Mouse (Mus musculus): ENCODE measurements around the gene Nt5dc3. TPM values are rescaled to one million over a fixed set of nuclear protein-coding genes. Genes with fewer than 3 reads are reported as not detected.

The Nt5dc3 gene
- polyA plus RNA-seq, 1 experiment from 2014 or later: 2.6 TPM

GRCm38 (mm10) chr10:86784126-86784675 is 5.4 kb downstream of the Nt5dc3 start:
- no peak overlapping the region for H3K4me2 ChIP-seq (replicated peaks; ENCODE audit: low read depth, low read length)
- H3K9ac ChIP-seq (ENCODE audit: low read depth, low read length): no peak overlapping the region
- peaks cover 4% of the 10 kb centered on the region; the same call in 1 of the 2 replicates for H3K4me1 ChIP-seq (ENCODE audit: control insufficient read depth, insufficient read depth, low read length)
- no peak overlapping the region for H3K4me3 ChIP-seq (ENCODE audit: low read length)
- H3K27ac ChIP-seq (ENCODE audit: low read depth, low read length): no peak overlapping the region
- no peak for ATAC-seq (ENCODE audit: low FRiP score, low TSS enrichment)
- H3K27me3 ChIP-seq (ENCODE audit: control insufficient read depth, insufficient read depth, low read length): no peaks in the 10 kb centered on the region
- H3K36me3 ChIP-seq (ENCODE audit: control insufficient read depth, insufficient read depth, low read length): no peaks in the 10 kb centered on the region
- no peaks in the 10 kb centered on the region for H3K9me3 ChIP-seq (ENCODE audit: control insufficient read depth, low read length)
- WGBS: 83% methylated on average over 5 of the region's 5 CpGs

GRCm38 (mm10) chr10:86785396-86785795 is 6.6 kb downstream of the Nt5dc3 start:
- H3K36me3 ChIP-seq (ENCODE audit: control insufficient read depth, insufficient read depth, low read length): no peaks in the 10 kb centered on the region
- 0 out of 2 replicates have a peak, but pooled peaks cover 4% of the 10 kb centered on the region for H3K4me1 ChIP-seq (ENCODE audit: control insufficient read depth, insufficient read depth, low read length)
- H3K27ac ChIP-seq (ENCODE audit: low read depth, low read length): no peak overlapping the region
- H3K9me3 ChIP-seq (ENCODE audit: control insufficient read depth, low read length): no peaks in the 10 kb centered on the region
- WGBS: 69% methylated on average over 2 of the region's 2 CpGs
- H3K4me3 ChIP-seq (ENCODE audit: low read length): no peak overlapping the region
- no peak for ATAC-seq (ENCODE audit: low FRiP score, low TSS enrichment)
- H3K27me3 ChIP-seq (ENCODE audit: control insufficient read depth, insufficient read depth, low read length): no peaks in the 10 kb centered on the region
- no peak overlapping the region for H3K9ac ChIP-seq (ENCODE audit: low read depth, low read length)
- H3K4me2 ChIP-seq (replicated peaks; ENCODE audit: low read depth, low read length): no peak overlapping the region

DNA sequence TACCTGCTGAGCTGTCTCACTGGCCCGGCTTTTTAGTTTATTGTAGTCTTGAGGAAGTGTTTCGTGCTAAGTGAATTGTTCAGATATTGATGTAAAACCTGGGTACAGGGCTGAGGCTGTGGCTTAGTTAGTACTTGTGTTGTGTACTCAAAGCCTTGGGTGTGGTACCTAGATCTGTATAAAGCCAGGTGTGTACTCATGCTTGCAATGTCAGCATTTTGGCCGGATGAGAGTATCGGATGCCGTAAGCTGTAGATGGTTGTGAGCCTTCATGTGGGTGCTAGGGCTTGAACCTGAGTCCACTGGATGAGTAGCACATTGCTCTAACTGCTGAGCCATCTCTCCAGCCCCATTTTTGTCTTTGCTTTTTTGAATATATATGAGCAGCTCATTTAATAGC is 7.3 kb downstream of the Nt5dc3 start:
- Histone ChIP-seq H3K27ac (ENCODE audit: low read depth, low read length) (no peak overlapping the region), H3K4me3 (ENCODE audit: low read length) (no peak overlapping the region), H3K9ac (ENCODE audit: low read depth, low read length) (no peak overlapping the region), H3K4me1 (ENCODE audit: control insufficient read depth, insufficient read depth, low read length) (0 out of 2 replicates have a peak, but pooled peaks cover 4% of the 10 kb centered on the region), H3K27me3 (ENCODE audit: control insufficient read depth, insufficient read depth, low read length) (no peaks in the 10 kb centered on the region), H3K4me2 (replicated peaks; ENCODE audit: low read depth, low read length) (no peak overlapping the region), H3K9me3 (ENCODE audit: control insufficient read depth, low read length) (no peaks in the 10 kb centered on the region), H3K36me3 (ENCODE audit: control insufficient read depth, insufficient read depth, low read length) (no peaks in the 10 kb centered on the region)
- WGBS: 92% methylated on average over 5 of the region's 5 CpGs
- no peak for ATAC-seq (ENCODE audit: low FRiP score, low TSS enrichment)

DNA sequence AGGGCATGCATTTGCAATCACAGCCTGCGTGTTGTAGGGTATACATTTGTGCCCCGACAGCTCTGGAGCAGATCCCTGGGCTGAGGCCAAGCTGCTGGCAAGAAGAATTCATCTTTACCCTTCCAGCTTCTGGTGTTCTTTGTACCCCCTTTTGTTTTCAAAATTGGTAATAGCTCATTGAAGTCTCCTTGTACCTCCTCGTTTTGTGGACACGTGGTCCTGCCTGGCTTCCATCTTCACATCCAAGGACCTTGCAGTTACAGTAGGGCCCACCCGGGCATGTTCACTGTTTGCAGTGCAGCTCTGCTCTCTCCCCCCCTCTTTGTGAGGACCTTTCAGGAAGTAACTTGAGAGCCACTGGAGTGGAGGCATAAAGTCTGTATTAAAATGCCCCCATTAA is 9.4 kb downstream of the Nt5dc3 start:
- H3K9me3 ChIP-seq (ENCODE audit: control insufficient read depth, low read length): no peaks in the 10 kb centered on the region
- no peak overlapping the region for H3K9ac ChIP-seq (ENCODE audit: low read depth, low read length)
- no peaks in the 10 kb centered on the region for H3K36me3 ChIP-seq (ENCODE audit: control insufficient read depth, insufficient read depth, low read length)
- no peak overlapping the region for H3K4me3 ChIP-seq (ENCODE audit: low read length)
- H3K4me1 ChIP-seq (ENCODE audit: control insufficient read depth, insufficient read depth, low read length): no peaks in the 10 kb centered on the region
- no peak for ATAC-seq (ENCODE audit: low FRiP score, low TSS enrichment)
- WGBS: 63% methylated on average over 5 of the region's 5 CpGs
- no peak overlapping the region for H3K4me2 ChIP-seq (replicated peaks; ENCODE audit: low read depth, low read length)
- no peak overlapping the region for H3K27ac ChIP-seq (ENCODE audit: low read depth, low read length)
- H3K27me3 ChIP-seq (ENCODE audit: control insufficient read depth, insufficient read depth, low read length): no peaks in the 10 kb centered on the region

DNA sequence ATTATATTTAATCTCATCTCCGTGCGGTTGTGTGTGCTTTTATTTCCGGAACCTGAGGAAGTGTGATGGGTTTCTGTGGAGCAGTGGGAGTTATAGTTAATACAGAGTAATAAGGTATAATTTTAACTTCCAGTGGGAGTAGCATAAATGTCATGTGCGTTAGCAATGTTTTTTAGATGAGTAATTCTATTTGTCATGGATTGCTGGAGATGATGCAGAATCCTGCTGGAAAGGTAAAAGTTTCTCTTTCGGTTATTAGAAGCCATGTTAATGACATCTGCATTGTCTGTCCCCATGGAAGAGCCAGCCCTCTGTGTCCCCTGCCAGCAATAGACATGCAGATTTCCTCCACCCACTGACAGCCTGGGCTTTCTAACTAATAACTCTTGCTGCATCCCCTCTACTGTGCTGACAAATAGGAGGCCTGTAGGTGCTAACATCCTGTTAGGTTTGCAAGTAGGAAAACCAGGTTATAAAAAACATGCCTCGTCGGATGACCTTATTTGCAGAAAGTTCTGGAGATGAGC is 10.4 kb downstream of the Nt5dc3 start:
- no peaks in the 10 kb centered on the region for H3K4me1 ChIP-seq (ENCODE audit: control insufficient read depth, insufficient read depth, low read length)
- no peak overlapping the region for H3K4me3 ChIP-seq (ENCODE audit: low read length)
- no peak overlapping the region for H3K4me2 ChIP-seq (replicated peaks; ENCODE audit: low read depth, low read length)
- H3K27ac ChIP-seq (ENCODE audit: low read depth, low read length): no peak overlapping the region
- 81% methylated on average over 7 of the region's 7 CpGs for WGBS
- no peaks in the 10 kb centered on the region for H3K27me3 ChIP-seq (ENCODE audit: control insufficient read depth, insufficient read depth, low read length)
- H3K9ac ChIP-seq (ENCODE audit: low read depth, low read length): no peak overlapping the region
- ATAC-seq (ENCODE audit: low FRiP score, low TSS enrichment): no peak
- H3K9me3 ChIP-seq (ENCODE audit: control insufficient read depth, low read length): no peaks in the 10 kb centered on the region
- H3K36me3 ChIP-seq (ENCODE audit: control insufficient read depth, insufficient read depth, low read length): no peaks in the 10 kb centered on the region

DNA sequence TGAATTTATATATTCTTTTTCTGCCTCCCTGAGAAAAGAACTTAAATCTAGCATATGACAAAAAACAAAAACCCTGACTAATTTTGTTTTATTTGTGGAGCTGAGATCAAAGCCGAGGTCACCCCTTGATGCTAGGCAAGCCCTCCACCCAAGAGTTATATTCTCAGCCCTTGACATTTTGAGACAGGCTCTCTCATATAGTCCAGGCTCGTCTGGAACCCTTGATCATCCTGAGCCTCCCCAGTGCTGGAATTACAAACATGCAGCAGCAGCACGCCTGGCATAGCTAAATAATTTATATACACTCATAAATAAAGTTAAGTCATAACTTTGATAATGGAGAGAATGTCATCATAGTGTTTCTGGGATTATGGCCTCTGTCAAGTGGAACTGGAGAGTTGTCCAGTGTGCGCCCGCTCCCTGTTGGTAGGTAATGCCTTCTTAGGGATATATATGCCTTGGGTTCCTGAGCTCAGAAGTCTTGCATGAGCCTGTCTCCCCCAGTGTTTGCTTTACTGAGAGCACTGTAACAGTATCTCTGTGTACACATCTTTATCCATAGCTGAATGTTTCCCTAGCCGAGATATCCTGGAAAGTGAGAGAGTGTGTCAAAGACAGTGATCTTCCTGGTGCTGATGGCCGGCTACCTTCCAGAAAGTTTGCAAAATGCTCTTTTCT is 12.8 kb downstream of the Nt5dc3 start:
- no peaks in the 10 kb centered on the region for H3K27me3 ChIP-seq (ENCODE audit: control insufficient read depth, insufficient read depth, low read length)
- H3K4me1 ChIP-seq (ENCODE audit: control insufficient read depth, insufficient read depth, low read length): no peaks in the 10 kb centered on the region
- H3K9ac ChIP-seq (ENCODE audit: low read depth, low read length): no peak overlapping the region
- no peaks in the 10 kb centered on the region for H3K9me3 ChIP-seq (ENCODE audit: control insufficient read depth, low read length)
- no peak overlapping the region for H3K4me3 ChIP-seq (ENCODE audit: low read length)
- ATAC-seq (ENCODE audit: low FRiP score, low TSS enrichment): no peak; the same call in 1 of the 2 replicates
- no peak overlapping the region for H3K4me2 ChIP-seq (replicated peaks; ENCODE audit: low read depth, low read length)
- no peak overlapping the region; the same call in 1 of the 2 replicates for H3K27ac ChIP-seq (ENCODE audit: low read depth, low read length)
- WGBS: 43% methylated on average over 7 of the region's 7 CpGs
- H3K36me3 ChIP-seq (ENCODE audit: control insufficient read depth, insufficient read depth, low read length): no peaks in the 10 kb centered on the region

- Histone ChIP-seq H3K4me1 (ENCODE audit: control insufficient read depth, insufficient read depth, low read length) (no peaks in the 10 kb centered on the region), H3K27me3 (ENCODE audit: control insufficient read depth, insufficient read depth, low read length) (no peaks in the 10 kb centered on the region), H3K4me3 (ENCODE audit: low read length) (no peak overlapping the region), H3K9ac (ENCODE audit: low read depth, low read length) (no peak overlapping the region), H3K36me3 (ENCODE audit: control insufficient read depth, insufficient read depth, low read length) (no peaks in the 10 kb centered on the region), H3K9me3 (ENCODE audit: control insufficient read depth, low read length) (no peaks in the 10 kb centered on the region), H3K27ac (ENCODE audit: low read depth, low read length) (no peak overlapping the region), H3K4me2 (replicated peaks; ENCODE audit: low read depth, low read length) (no peak overlapping the region)
- 81% methylated on average over 2 of the region's 2 CpGs for WGBS
- peak; percentile 47; the same call in 1 of the 2 replicates for ATAC-seq (ENCODE audit: low FRiP score, low TSS enrichment)
Measured at GRCm38 (mm10) chr10:86793509-86793951, 14.7 kb downstream of the Nt5dc3 start.

DNA sequence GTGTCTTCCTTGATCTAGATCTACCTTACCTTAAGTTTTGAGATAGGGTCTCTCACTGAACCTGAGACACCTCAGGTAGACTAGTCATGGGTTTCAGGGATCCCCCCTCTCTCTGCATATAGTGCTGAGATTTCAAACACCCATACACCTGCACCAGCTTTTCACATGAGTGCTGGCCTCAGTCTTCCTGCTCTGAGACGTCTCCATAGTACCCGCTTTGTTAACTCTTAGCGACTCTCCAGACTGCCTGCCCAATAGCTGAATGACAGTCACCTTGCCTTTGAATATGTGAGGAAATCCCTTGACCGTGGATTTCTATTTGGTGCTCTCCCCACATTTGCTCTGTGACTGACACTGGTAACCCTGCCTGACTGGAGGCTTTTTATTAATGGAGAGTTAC is 15.4 kb downstream of the Nt5dc3 start:
- no peaks in the 10 kb centered on the region for H3K27me3 ChIP-seq (ENCODE audit: control insufficient read depth, insufficient read depth, low read length)
- ATAC-seq (ENCODE audit: low FRiP score, low TSS enrichment): no peak
- H3K36me3 ChIP-seq (ENCODE audit: control insufficient read depth, insufficient read depth, low read length): no peaks in the 10 kb centered on the region
- no peak overlapping the region for H3K4me3 ChIP-seq (ENCODE audit: low read length)
- no peak overlapping the region for H3K9ac ChIP-seq (ENCODE audit: low read depth, low read length)
- no peaks in the 10 kb centered on the region for H3K9me3 ChIP-seq (ENCODE audit: control insufficient read depth, low read length)
- no peak overlapping the region for H3K4me2 ChIP-seq (replicated peaks; ENCODE audit: low read depth, low read length)
- H3K4me1 ChIP-seq (ENCODE audit: control insufficient read depth, insufficient read depth, low read length): no peaks in the 10 kb centered on the region
- WGBS: 88% methylated on average over 4 of the region's 4 CpGs
- no peak overlapping the region for H3K27ac ChIP-seq (ENCODE audit: low read depth, low read length)

DNA sequence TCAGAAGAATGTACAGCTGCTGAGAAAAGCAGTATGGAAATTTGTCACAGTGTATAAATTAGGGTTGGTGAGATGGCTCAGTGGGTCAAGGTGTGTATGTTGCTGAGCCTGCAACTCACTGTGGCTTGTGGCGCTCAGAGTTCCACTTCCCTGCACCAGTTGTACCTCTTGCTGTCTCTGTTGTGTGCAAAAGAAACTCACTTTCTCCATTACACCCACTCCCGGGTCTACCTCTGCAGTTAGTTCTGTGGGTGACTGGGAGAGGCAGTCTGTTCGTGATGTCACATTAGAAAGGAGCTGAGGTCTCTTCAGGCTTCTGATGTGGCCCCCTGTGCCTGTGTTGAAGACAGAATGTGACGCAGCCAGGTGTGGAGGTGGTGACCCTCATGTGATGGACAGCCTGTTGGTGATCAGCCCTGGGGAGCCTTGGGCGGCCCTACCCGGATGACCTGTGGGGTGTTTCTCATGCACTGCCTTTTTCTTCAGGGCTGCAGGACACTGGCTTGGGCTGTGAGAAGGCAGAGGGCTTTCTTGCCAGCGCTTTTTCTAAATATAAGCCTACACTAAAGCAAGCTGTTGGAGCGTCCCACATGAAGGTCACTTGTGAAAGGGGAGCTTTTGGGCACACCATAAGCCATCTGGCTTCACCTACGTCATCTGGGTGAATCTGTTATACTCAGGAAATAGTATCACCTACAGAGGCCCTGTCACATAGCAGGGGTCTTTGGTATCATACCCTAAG is 16.2 kb downstream of the Nt5dc3 start:
- Histone ChIP-seq H3K36me3 (ENCODE audit: control insufficient read depth, insufficient read depth, low read length) (no peaks in the 10 kb centered on the region), H3K9me3 (ENCODE audit: control insufficient read depth, low read length) (no peaks in the 10 kb centered on the region), H3K4me2 (replicated peaks; ENCODE audit: low read depth, low read length) (no peak overlapping the region), H3K4me1 (ENCODE audit: control insufficient read depth, insufficient read depth, low read length) (no peaks in the 10 kb centered on the region), H3K27me3 (ENCODE audit: control insufficient read depth, insufficient read depth, low read length) (no peaks in the 10 kb centered on the region), H3K9ac (ENCODE audit: low read depth, low read length) (no peak overlapping the region), H3K27ac (ENCODE audit: low read depth, low read length) (no peak overlapping the region), H3K4me3 (ENCODE audit: low read length) (no peak overlapping the region)
- WGBS: 91% methylated on average over 9 of the region's 9 CpGs
- no peak for ATAC-seq (ENCODE audit: low FRiP score, low TSS enrichment)
